Mouse (Mus musculus) forebrain, embryonic 10.5 days (tissue): ENCODE results near the gene S100pbp. TPM values are rescaled to one million over a fixed set of nuclear protein-coding genes. Genes with fewer than 3 reads are reported as not detected.
"Not testable (repeated sequence)": the region's sequence is repeated elsewhere in the genome, so short reads cannot be mapped to it uniquely, and the experiment has no call there.

ENCODE experiments used
- DNase-seq: peaks from one replicate; pipeline ENCODE4 v3.0.0-alpha.2; 2017; ENCODE audit warnings: low spot score; ENCODE audit errors: extremely low spot score
- H3K27ac ChIP-seq: fragments of 300-500 bp; sonication (generic); 2 replicates; pipeline ENCODE4 v1.5.1; 2016; ENCODE audit warnings: mild to moderate bottlenecking
- H3K27me3 ChIP-seq: fragments of 300-500 bp; sonication (generic); 2 replicates; pipeline ENCODE4 v1.6.1; 2016; ENCODE audit warnings: mild to moderate bottlenecking; ENCODE audit not compliant: poor library complexity, severe bottlenecking
- H3K36me3 ChIP-seq: fragments of 300-500 bp; sonication (generic); replicated peaks from 2 replicates; pipeline ENCODE4 v1.6.1; 2016; ENCODE audit warnings: mild to moderate bottlenecking, moderate library complexity
- H3K4me1 ChIP-seq: fragments of 300-500 bp; sonication (generic); 2 replicates; pipeline ENCODE4 v1.6.1; 2016
- H3K4me3 ChIP-seq: fragments of 300-500 bp; sonication (generic); 2 replicates; pipeline ENCODE4 v1.5.1; 2016; ENCODE audit warnings: mild to moderate bottlenecking, moderate library complexity
- H3K9me3 ChIP-seq: fragments of 300-500 bp; sonication (generic); 2 replicates; pipeline ENCODE4 v1.6.1; 2016; ENCODE audit warnings: mild to moderate bottlenecking, moderate library complexity
- WGBS: fragments of 180-500 bp; shearing (Covaris S2); methylation state at CpG from one replicate; pipeline ENCODE4 v1.1.7; 2016; 5-methylcytosine and 5-hydroxymethylcytosine counted together
- polyA plus RNA-seq: library from polyadenylated mRNA; unstranded; fragments of >200 nt; fragmentation: Nextera tagmentation; extraction: Ambion mirVana; gene quantifications from 2 replicates; pipeline ENCODE4 v1.2.1, GENCODE M21; 2016

The S100pbp gene
- polyA plus RNA-seq, 1 experiment from 2014 or later: 29.4 TPM

- Histone ChIP-seq H3K9me3 (no peaks in the 10 kb centered on the region), H3K36me3 (peaks cover 39% of the 10 kb centered on the region), H3K4me3 (peak overlapping the region; percentile 41), H3K4me1 (peaks cover 72% of the 10 kb centered on the region), H3K27me3 (peaks cover 70% of the 10 kb centered on the region), H3K27ac (peak overlapping the region; percentile 78)
- 7% methylated on average over 22 of the region's 22 CpGs for whole genome bisulfite sequencing
- DNase-seq: no peak
Observed at GRCm38 (mm10) chr4:129227170-129227984, 37.9 kb upstream of the S100pbp start.

DNA sequence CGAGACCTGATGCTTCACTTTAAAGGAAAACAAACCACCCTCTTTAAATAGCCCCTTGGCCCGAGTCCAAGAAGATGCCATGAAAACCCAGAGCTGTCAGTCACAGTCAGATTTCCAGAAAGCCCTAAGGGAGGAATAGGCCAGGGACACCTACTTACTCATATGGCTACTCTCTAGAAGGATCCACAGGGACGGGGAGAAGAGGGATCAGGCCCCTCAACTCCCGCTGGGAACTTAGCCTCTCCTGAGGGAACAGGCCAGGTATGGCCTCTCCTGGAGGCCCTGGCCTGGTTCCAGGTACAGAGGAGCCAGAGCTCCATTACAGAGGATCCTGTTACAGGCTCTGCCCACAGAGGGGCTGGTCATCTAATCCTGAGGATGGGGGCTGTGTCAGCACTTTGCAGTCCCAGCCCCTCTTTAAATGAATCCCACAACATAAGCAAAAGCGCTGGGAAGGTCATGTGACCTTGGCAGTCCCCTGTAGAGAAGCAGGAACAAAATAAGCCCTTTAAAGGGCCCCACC is 37.0 kb upstream of the S100pbp start:
- no peak for DNase-seq
- Histone ChIP-seq H3K4me3 (peak overlapping the region; percentile 41), H3K36me3 (peaks cover 40% of the 10 kb centered on the region), H3K4me1 (peaks cover 69% of the 10 kb centered on the region), H3K27ac (peak overlapping the region; percentile 78), H3K27me3 (peaks cover 78% of the 10 kb centered on the region), H3K9me3 (no peaks in the 10 kb centered on the region)
- WGBS: 37% methylated on average over 5 of the region's 5 CpGs

DNA sequence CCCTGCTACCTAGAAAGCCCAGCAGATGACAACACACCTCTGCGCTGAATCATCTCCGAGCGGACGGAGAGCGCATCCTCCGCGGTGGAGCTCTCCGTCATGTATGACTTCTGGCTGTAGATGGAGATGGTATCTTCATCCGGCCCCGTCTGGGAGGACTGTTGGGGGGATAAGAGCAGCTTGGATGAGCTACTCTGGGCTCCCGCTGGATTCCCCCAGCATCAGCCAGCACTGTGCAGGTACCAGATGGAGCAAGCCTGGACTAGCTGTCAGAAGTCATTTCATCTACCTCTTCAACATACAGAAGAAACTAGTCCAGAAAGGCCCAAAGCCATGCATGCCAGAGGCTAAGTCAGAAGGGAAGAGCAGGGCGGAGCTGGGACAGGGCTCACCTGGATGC is 35.8 kb upstream of the S100pbp start:
- Histone ChIP-seq H3K36me3 (peaks cover 52% of the 10 kb centered on the region), H3K9me3 (no peaks in the 10 kb centered on the region)

GRCm38 (mm10) chr4:129223421-129224281 is 34.1 kb upstream of the S100pbp start:
- peaks cover 65% of the 10 kb centered on the region for H3K4me1 ChIP-seq
- peak overlapping the region; percentile 70 for H3K27ac ChIP-seq
- H3K27me3 ChIP-seq: peaks cover 72% of the 10 kb centered on the region
- DNase-seq: peak; percentile 42
- 31% methylated on average over 55 of the region's 55 CpGs for WGBS
- H3K9me3 ChIP-seq: no peaks in the 10 kb centered on the region
- H3K4me3 ChIP-seq: peak overlapping the region; percentile 45
- H3K36me3 ChIP-seq: peaks cover 69% of the 10 kb centered on the region

More for the DNA sequence above, 35.8 kb upstream of the S100pbp start:
- Histone ChIP-seq H3K27me3 (peaks cover 79% of the 10 kb centered on the region), H3K4me1 (peaks cover 66% of the 10 kb centered on the region), H3K27ac (no peak overlapping the region), H3K4me3 (no peak overlapping the region)
- WGBS: 98% methylated on average over 12 of the region's 12 CpGs
- DNase-seq: no peak

DNA sequence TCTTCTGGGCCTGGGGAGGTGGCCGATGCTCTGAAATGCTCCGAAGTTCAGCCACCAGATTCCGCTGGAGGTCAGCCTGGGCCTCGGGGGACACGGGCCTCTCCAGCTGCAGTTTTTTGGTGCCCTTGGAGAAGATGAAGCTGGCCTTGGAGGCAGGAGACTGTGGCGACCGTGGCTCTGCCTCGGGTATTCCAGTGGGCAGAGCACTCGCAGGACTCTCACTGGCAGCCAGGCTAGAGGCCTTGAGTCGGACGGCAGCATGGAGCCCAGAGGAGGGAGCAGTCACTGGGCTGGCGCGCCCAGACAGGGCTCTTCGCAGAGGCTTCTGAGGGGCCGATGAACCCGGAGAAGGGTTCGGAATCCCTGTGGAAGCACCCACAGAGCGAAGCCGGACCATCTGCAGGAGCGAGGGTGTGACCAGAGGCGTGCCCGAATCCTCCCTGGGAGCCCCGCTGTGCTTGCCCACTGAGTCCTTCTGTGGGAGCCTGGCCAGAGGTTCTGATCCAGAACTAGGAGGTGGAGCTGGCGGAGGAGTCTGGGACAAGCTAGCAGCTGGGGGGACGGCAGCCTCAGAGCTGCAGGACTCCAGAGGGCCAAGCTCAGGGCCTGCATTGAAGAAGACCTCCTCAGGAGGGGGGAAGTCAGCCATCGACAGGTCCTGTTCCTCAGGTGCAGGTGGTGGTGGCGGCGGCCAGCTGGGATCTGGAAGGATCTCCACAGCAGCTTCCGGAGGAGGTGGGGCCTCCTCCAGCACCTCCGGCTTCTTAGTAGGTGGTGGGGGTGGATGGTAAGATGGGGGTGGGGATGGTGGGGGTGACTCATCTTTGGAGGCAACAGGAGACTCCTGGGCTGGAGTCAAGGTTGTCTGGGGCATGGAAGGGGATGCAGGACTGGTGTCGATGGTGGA is 32.7 kb upstream of the S100pbp start:
- peaks cover 83% of the 10 kb centered on the region for H3K36me3 ChIP-seq
- no peak overlapping the region for H3K27ac ChIP-seq
- peaks cover 58% of the 10 kb centered on the region for H3K27me3 ChIP-seq
- H3K4me3 ChIP-seq: no peak overlapping the region
- WGBS: 73% methylated on average over 31 of the region's 31 CpGs
- H3K9me3 ChIP-seq: no peaks in the 10 kb centered on the region
- H3K4me1 ChIP-seq: peaks cover 51% of the 10 kb centered on the region
- DNase-seq: no peak

DNA sequence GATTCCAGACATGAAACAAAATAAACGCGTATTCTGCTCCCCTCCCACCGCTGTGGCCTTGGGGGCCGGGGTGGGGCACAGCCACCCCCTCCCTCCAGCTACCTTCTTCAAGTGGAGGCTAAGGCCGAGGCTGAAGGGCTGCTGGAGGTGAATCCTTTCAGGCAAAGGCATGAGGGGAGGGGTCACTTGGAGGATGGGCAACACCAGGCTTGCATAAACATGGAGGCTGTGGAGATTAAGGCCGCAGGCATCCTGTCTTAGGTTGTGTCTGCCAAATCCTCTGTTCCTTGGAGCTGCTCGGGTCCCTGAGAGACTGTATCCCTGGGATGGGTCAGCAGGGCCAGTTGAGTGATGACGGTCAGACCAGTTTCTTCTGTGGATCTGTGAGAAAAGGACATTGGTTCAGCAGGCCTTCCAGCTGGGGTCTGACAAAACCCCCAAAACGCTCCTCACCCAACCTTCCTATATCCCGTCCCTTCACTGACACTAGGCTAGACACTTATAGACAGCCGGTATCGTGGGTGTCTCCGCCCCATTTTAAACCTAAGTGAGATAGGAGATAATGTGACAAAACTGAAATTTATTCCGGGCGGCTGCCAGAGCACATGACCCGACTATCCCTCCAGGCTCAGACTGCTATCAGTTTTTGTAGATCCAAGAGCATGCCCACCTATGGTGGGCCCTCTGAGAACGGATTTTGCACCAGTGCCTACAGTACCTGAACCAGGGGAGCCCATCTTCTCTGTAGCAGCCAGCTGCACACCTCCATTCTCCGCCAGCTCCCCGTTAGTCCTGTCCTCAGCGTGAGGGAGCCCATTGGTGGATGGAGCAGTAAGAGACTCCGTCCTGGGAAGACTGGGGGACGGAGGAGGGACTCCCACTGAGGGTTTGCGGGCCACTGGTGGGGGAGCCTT is 31.8 kb upstream of the S100pbp start:
- peaks cover 92% of the 10 kb centered on the region for H3K36me3 ChIP-seq
- H3K4me1 ChIP-seq: peaks cover 42% of the 10 kb centered on the region
- H3K9me3 ChIP-seq: no peaks in the 10 kb centered on the region
- DNase-seq: no peak
- H3K27ac ChIP-seq: no peak overlapping the region
- H3K4me3 ChIP-seq: no peak overlapping the region
- H3K27me3 ChIP-seq: peaks cover 49% of the 10 kb centered on the region
- WGBS: 78% methylated on average over 23 of the region's 23 CpGs

- DNase-seq: no peak
- peaks cover 41% of the 10 kb centered on the region for H3K27me3 ChIP-seq
- peaks cover 34% of the 10 kb centered on the region for H3K4me1 ChIP-seq
- WGBS: 82% methylated on average over 7 of the region's 7 CpGs
- H3K9me3 ChIP-seq: no peaks in the 10 kb centered on the region
- H3K4me3 ChIP-seq: no peak overlapping the region
- H3K27ac ChIP-seq: no peak overlapping the region
- H3K36me3 ChIP-seq: peaks cover 97% of the 10 kb centered on the region
Observed at GRCm38 (mm10) chr4:129220376-129221089, 31.0 kb upstream of the S100pbp start.

GRCm38 (mm10) chr4:129219198-129219597 is 29.7 kb upstream of the S100pbp start:
- no peak for DNase-seq
- H3K27ac ChIP-seq: no peak overlapping the region
- H3K27me3 ChIP-seq: peaks cover 27% of the 10 kb centered on the region
- no peak overlapping the region for H3K4me3 ChIP-seq
- H3K9me3 ChIP-seq: no peaks in the 10 kb centered on the region
- H3K36me3 ChIP-seq: peaks cover 100% of the 10 kb centered on the region
- H3K4me1 ChIP-seq: peaks cover 28% of the 10 kb centered on the region
- WGBS: 87% methylated on average over 10 of the region's 10 CpGs

- DNase-seq: no peak
- Histone ChIP-seq H3K4me1 (peaks cover 23% of the 10 kb centered on the region), H3K36me3 (peaks cover 100% of the 10 kb centered on the region), H3K27me3 (peaks cover 22% of the 10 kb centered on the region), H3K9me3 (no peaks in the 10 kb centered on the region), H3K4me3 (no peak overlapping the region), H3K27ac (no peak overlapping the region)
- WGBS: 84% methylated on average over 7 of the region's 7 CpGs
Observed at GRCm38 (mm10) chr4:129218569-129219175, 29.1 kb upstream of the S100pbp start.

- H3K36me3 ChIP-seq: peaks cover 99% of the 10 kb centered on the region
- H3K4me3 ChIP-seq, H3K27ac ChIP-seq, H3K4me1 ChIP-seq, H3K27me3 ChIP-seq, DNase-seq, H3K9me3 ChIP-seq: not testable (repeated sequence)
- WGBS: 77% methylated on average over 3 of the region's 3 CpGs
Observed at GRCm38 (mm10) chr4:129212486-129212885, 23.0 kb upstream of the S100pbp start.
